Mouse (Mus musculus): ENCODE measurements around the gene Oas1h.
"Not testable (repeated sequence)": the region's sequence is repeated elsewhere in the genome, so short reads cannot be mapped to it uniquely, and the experiment has no call there.

Oas1h gene

GRCm38 (mm10) chr5:120861121-120861520 lies at the start of gene Oas1h:
TSS of gene Oas1h (plus strand) at chr5:120861421.
- DNase-seq: no peak

GRCm38 (mm10) chr5:120811951-120812819 lies 49.0 kb upstream of the Oas1h start, which contains the start of gene Oas1c:
TSS of gene Oas1c (minus strand) at chr5:120812514.
- peak; percentile 62 for DNase-seq

- DNase-seq: no peak
These were observed 48.2 kb upstream of the Oas1h start for GRCm38 (mm10) chr5:120813023-120813422.

GRCm38 (mm10) chr5:120815949-120816348 lies 45.3 kb upstream of the Oas1h start:
- DNase-seq: peak; percentile 16

GRCm38 (mm10) chr5:120818999-120819398 lies 42.2 kb upstream of the Oas1h start:
- no peak for DNase-seq

- no peak for DNase-seq
These were observed 30.2 kb upstream of the Oas1h start for GRCm38 (mm10) chr5:120831031-120831430.

GRCm38 (mm10) chr5:120833335-120834280 lies 27.6 kb upstream of the Oas1h start:
- DNase-seq: no peak

- peak; percentile 38 for DNase-seq
These were observed 24.3 kb upstream of the Oas1h start for GRCm38 (mm10) chr5:120836731-120837585.

GRCm38 (mm10) chr5:120844713-120845112 lies 16.5 kb upstream of the Oas1h start:
- DNase-seq: no peak

GRCm38 (mm10) chr5:120847067-120847466 lies 14.2 kb upstream of the Oas1h start, which contains the start of gene Oas1f:
TSS of gene Oas1f (plus strand) at chr5:120847367.
- no peak for DNase-seq

GRCm38 (mm10) chr5:120849601-120850136 lies 11.6 kb upstream of the Oas1h start:
- peak; percentile 6 for DNase-seq

- DNase-seq: no peak
These were observed 2.0 kb upstream of the Oas1h start for GRCm38 (mm10) chr5:120859241-120859640.

GRCm38 (mm10) chr5:120865336-120865860 lies 4.2 kb downstream of the Oas1h start:
- DNase-seq: no peak

GRCm38 (mm10) chr5:120869436-120870015 lies 8.3 kb downstream of the Oas1h start:
- DNase-seq: no peak

GRCm38 (mm10) chr5:120870081-120870480 lies 8.9 kb downstream of the Oas1h start:
- no peak for DNase-seq

GRCm38 (mm10) chr5:120870782-120871181 lies 9.6 kb downstream of the Oas1h start:
- DNase-seq: no peak

GRCm38 (mm10) chr5:120871469-120871868 lies 10.2 kb downstream of the Oas1h start:
- no peak for DNase-seq

- DNase-seq: peak; percentile 10
These were observed 15.6 kb downstream of the Oas1h start for GRCm38 (mm10) chr5:120876839-120877238.

- DNase-seq: not testable (repeated sequence)
These were observed 16.2 kb downstream of the Oas1h start for GRCm38 (mm10) chr5:120877407-120877806.

- not testable (repeated sequence) for DNase-seq
These were observed 17.6 kb downstream of the Oas1h start for GRCm38 (mm10) chr5:120878803-120879202.

GRCm38 (mm10) chr5:120881681-120882080 lies 20.5 kb downstream of the Oas1h start:
- not testable (repeated sequence) for DNase-seq
